Mouse (Mus musculus) CH12.LX (cell line): ENCODE results near the gene Retreg3.

Experiments
- CTCF ChIP-seq, 2 experiments: IDR thresholded peaks in 1 of 2; conservative IDR thresholded peaks in 1 of 2; 2 replicates each; pipeline ENCODE4 v1.5.1; 2011 to 2012; ENCODE audit warnings: low read depth in 2 of 2, low read length in 2 of 2, improper control_type of control experiment in 1 of 2, inconsistent platforms in 1 of 2, mild to moderate bottlenecking in 1 of 2, moderate library complexity in 1 of 2
- POLR2A ChIP-seq: IDR thresholded peaks from 2 replicates; pipeline ENCODE4 v1.6.1; 2011; ENCODE audit warnings: low read depth, mild to moderate bottlenecking, improper control_type of control experiment, low read length
- ZKSCAN1 ChIP-seq: IDR thresholded peaks from 2 replicates; pipeline ENCODE4 v1.6.1; 2012; ENCODE audit warnings: low read depth, inconsistent platforms, low read length, improper control_type of control experiment, borderline replicate concordance

GRCm38 (mm10) chr11:101083083-101083697, 36.5 kb downstream of the Retreg3 start:
- TF ChIP-seq POLR2A (no peak), ZKSCAN1 (no peak), CTCF (conservative IDR thresholded peaks at IDR 0.05 in 1 of 2, IDR thresholded peaks at IDR 0.05 in 1 of 2; ENCODE audit: low read depth in 2 of 2, low read length in 2 of 2) (no peak)
